Mouse (Mus musculus) spleen, adult 18-20 months (tissue): ENCODE measurements at regions not wholly inside any gene's neighbourhood (a gene's known extent, or its start where the extent isn't known, plus 50 kb on each side); places are given as distances from the start of the nearest gene placed in this dataset.

Source experiments
- DNase-seq, 2 experiments: peaks; one replicate each; pipeline ENCODE4 v3.0.0; 2022; ENCODE audit warnings: mixed read lengths in 2 of 2

- DNase-seq = no peak
Measured at GRCm38 (mm10) chr10:17478761-17479632, 244.0 kb upstream of the Cited2 start.

- no peak for DNase-seq
Measured at GRCm38 (mm10) chr10:17482751-17483150, 240.3 kb upstream of the Cited2 start.

- DNase-seq = no peak
Measured at GRCm38 (mm10) chr10:17485049-17485449, 238.0 kb upstream of the Cited2 start.

- DNase-seq = no peak
Measured at GRCm38 (mm10) chr10:17485515-17485914, 237.5 kb upstream of the Cited2 start.

DNA sequence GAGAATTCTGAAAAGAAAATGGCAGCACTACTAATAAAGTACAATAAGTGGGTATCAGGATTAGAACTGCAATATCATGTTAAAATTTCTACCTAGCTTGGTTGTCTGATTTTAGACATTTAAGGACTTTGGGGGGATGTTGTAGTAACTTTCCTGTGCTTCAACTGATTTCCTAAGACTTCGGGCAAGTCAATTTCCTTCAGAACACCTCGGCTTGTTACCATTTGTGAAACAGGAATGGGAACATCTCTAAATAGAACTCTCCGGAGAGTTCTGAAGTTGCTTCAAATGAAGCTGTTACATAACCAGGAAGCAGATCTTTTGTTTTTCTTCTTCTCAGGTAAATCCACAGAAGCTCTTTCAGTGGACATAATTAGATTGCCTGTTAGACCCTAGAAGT, 237.0 kb upstream of the Cited2 start:
- DNase-seq = no peak

DNA sequence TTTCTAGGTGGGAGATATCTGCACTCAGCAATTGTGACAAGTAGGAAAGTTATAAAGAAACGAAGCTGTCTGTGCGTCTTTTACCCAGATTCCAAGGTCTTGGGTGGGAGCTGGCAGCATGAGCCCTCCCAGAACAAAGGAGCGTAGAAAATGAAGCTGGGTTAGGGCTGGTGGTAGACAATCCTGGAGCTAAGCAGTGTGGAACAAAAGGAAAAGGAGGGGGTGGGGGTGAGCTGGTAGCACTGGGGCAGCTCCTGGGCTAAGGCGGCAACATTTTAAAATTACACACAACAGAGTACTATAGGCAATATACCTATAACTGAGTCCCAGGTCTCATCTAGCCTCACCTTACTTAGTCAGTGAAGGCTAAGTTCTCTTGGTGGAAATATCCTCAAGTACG, 235.6 kb upstream of the Cited2 start:
- no peak for DNase-seq

DNA sequence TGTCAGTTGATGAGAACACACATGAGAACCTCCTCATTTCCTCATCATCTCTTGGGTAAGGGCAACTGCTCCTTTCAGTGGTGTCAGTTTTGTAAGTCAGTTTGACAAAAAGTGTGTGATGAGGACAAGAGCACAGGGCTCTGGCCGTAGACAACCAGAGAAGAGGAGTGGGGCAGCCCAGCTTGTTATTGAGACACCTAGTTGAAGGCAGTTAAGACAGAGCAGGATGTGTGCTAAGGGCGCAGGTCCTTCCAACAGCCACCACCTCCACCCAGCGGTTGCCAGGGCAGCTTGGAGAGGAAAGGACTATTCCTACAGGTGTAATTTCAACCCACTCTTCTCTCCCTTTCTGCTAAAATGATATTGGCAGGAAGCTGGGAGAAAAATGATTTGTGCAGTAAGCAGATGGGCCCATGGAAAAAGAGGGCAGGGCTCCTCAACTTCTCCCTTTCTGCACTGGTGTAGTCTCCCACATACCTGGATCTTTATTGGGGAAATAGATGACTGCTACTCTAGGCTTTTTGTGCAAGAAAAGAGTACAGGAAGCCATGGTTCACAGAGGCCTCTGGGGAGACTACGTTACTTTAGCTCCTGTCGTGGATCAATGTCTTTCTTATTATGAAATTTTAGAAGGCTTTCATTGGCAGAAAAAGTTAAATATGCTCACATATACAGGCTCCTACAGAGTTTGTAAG, 231.3 kb upstream of the Cited2 start:
- DNase-seq = no peak

DNA sequence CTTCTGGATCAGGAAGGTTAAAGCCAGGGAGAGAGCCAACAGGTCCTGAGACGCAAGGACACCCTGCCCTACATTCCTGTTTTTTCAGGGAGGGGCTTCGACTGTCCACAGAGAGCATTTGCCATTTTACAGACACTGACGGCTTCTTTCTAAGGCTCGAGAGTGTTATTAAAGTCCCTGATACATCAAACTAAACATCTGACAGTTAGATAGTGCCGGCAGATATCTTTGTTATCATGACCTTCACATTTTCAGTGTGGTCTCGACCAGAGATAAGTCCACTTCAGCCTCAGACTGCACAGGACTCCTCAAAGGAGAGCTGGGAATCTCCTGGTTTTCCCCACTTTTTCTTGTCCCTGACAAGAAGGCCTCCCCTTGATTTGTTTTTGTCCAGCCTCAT, 229.9 kb upstream of the Cited2 start:
- no peak for DNase-seq

DNA sequence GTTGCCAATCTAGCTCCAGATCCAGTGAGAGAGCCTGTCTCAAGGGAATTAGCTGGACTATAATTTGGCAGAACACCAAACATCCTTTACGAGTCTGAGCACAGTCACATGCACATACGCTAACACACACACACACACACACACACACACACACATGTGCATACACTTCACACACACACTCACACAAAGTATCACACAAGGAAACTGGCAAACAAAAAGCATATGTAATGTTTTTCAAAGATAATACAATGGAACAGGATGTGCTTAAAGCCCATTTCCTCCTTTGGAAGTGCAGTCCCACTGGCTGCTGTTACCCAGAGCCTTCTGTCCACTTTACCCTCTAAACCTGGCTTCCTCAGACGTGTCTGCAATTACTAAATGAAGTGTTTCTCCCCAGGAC, 226.2 kb upstream of the Cited2 start:
- no peak for DNase-seq

- DNase-seq = no peak
Measured at GRCm38 (mm10) chr10:17510626-17511193, 212.3 kb upstream of the Cited2 start.

DNA sequence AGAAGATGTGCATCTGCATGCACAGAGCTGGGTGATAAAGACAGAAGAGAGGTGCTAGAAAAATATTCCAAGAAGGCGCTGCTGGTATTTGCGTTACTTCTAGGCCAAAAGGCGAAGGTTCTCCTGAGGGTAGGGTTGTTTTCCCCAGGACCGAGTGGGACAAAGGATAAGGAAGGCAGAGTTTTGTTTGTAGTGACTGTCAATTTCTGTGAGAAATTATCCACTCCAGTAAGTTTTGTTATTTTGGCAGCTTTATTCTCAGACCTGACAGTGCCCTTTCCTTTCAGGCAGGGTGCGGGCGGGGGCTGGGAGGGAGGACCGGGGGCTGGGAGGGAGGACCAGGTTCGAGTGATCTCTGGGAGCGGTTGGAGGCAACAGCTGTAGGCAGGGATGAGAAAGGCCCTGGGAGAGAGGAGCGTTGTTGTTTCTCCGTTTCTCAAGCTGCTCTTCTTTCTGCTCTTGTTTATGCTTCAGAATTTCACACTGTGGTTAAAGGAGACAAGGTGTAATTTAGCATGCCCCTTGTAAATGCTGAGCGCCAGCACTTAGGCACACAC, 211.2 kb upstream of the Cited2 start:
- DNase-seq = no peak

- DNase-seq = no peak
Measured at GRCm38 (mm10) chr10:17512487-17512886, 210.5 kb upstream of the Cited2 start.

DNA sequence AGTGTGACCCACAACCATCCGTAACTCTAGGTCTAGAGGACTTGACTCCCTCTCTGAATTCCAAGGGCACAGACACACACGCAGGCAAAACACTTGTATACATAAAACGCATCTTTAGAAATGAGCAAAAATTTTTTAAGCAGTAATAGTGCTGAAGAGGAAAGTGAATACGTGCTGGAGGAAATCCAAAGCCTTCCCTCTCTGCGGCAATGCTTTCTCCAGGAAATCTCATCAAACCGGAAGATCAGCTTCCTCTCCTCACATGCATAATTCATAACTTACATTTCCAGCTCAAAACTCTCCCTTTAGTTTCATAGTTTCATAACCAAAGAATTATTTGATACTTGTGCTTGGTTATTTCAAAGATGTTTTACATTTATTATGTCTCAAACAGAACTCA, 209.3 kb upstream of the Cited2 start:
- DNase-seq = no peak

GRCm38 (mm10) chr10:17516068-17516467, 206.9 kb upstream of the Cited2 start:
- DNase-seq = no peak

DNA sequence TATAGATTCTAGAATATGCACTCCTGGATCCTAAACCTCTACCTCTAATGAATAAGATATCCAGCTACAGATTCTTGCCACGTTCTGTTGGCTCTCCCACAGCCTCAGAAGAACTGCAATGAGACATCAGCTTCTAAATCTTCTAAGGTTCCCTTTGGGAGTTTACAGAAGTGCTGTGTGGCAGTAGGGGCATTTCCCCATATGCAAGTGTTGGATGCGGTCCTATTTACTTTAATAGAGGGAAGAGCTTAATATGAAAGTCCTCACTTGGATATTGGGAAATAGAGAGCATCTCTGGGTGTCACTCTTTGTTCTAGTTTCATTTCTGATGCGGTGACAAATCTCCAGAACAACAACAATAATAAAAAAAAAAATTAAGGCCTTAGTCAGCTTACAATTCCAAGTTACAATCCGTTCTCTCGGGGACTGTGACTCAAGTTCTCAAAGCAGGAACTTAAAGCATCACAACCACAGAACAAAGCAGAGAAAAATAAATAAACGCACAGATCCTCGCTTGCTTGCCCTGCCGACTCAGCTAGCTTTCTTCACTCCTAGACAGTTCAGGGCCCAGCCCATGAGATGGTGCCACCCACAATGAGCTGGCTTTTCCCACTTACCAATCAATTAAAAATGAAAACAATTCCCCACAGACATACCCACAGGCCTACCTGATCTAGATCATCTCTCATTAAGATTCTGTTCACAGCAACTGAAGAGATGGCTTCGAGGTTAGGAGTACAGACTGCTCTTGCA, 204.4 kb upstream of the Cited2 start:
- DNase-seq = no peak

DNA sequence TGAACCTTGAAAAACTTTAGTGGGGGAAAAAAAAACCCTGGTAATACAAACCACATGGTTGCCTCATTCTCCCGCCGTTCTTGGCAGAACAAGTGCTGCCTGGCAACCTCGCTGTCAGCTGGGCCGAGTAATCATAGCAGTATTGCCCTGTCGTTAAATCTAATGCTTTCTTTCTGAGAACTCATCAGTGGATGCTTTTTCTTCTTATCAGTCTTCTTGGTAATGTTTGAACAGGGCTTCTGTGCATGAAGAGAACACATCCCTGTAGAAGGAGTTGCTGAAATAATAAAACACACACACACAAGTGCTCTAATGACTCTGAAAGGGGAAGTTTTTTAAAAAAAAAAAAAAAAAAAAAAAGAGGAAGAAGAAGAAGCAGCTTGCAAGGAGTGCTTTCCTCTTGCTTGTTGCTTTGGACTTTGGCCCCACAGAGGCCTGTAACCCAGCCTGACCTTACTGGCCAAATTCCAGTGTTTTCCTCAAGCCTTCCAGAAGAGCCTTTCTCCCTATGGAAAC, 200.9 kb upstream of the Cited2 start:
- peak in 1 of 2 experiments; percentile 21 for DNase-seq

GRCm38 (mm10) chr10:17523558-17524328, 199.3 kb upstream of the Cited2 start:
- no peak for DNase-seq

DNA sequence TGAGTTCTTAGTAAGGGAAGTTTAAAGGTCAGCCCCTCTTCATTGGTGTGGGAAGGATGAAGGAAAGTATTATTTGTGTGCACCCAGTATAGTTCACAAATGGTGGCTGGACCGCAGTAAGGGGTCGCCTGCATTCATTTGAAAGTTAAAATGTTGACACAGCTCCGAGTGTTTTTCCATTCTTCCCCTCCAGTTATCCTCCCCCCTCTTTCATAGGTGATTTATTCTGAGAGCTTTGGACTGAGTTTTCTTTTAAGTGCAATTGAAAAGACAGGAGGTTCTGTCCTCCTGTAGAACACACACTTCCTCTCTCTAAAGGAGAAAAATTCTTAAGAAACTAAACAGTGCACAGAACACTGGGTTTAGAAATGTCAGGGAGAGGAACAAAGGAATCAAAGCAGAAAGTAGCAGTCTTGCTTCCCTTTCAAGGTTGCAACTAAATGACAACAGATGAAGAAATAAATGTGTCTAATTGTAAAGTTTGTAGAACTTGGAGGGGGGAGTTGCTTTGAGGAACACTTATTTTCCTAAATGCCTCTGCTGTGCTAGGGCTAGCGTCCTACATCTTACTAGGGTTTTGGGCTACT, 195.8 kb upstream of the Cited2 start:
- DNase-seq = no peak

DNA sequence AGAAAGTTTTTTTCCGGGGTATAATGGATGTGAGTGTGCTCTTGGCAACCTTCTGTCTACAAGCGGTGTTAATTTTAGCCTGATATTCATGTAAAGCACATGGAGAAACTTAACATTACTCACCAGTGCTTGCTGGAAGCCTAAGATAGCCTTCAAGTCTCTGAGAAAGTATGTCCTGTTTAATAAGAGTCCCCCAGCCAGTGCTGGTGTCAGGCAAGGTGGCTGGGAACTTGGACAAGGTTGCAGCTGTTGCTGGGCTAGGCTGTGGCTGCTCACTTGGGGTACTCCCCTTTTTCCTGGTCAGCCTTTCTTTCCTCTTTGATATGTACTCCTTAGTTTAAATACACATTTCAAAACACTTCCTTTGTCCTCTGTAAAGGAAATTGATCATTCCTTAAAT, 194.9 kb upstream of the Cited2 start:
- no peak for DNase-seq

GRCm38 (mm10) chr10:17528846-17529245, 194.2 kb upstream of the Cited2 start:
- DNase-seq = no peak

- DNase-seq = no peak
Measured at GRCm38 (mm10) chr10:17529851-17530509, 193.0 kb upstream of the Cited2 start.
